Mouse (Mus musculus): ENCODE results near the gene Mef2c.

Gene Mef2c

GRCm38 (mm10) chr13:83713661-83714291 lies 209.9 kb downstream of the Mef2c start:
- no peak for DNase-seq

GRCm38 (mm10) chr13:83714466-83715307 lies 210.9 kb downstream of the Mef2c start:
- peak; percentile 83 for DNase-seq

GRCm38 (mm10) chr13:83715308-83715785 lies 211.5 kb downstream of the Mef2c start:
- DNase-seq, result no peak

- no peak for DNase-seq
Observed at GRCm38 (mm10) chr13:83715971-83716615, 212.3 kb downstream of the Mef2c start.

All from thymus, postnatal 4 days (tissue).